Mouse (Mus musculus): ENCODE results near the gene Gapdhs. TPM values are rescaled to one million over a fixed set of nuclear protein-coding genes. Genes with fewer than 3 reads are reported as not detected.

Gene Gapdhs
- polyA plus RNA-seq, 1 experiment from 2014 or later = 0.24 TPM

DNA sequence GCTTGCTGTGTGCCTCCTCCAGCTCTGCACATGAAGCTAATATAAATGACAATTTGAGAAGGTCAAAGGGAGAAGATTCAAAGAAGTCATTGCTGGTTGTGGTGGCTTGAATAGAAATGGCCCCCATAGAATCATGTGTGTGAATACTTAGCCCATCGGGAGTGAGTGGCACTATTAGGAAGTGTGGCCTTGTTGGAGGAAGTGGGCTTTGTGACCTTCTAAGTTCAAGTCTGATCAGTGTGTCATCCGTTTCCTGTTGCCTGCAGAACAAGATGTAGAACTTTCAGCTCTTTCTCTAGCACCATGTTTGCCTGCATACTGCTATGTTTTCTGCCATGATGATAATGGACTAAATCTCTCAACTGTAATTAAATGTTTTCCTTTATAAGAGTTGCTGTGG lies 60.1 kb downstream of the Gapdhs start:
- H3K4me1 ChIP-seq (ENCODE audit: control insufficient read depth, insufficient read depth, low read length) = no peaks in the 10 kb centered on the region
- no peak for DNase-seq (ENCODE audit: low spot score)
- no peak for ATAC-seq (replicated peaks; ENCODE audit: insufficient number of reproducible peaks, low FRiP score, low TSS enrichment, low read depth)
- no peak overlapping the region for H3K27ac ChIP-seq (replicated peaks; ENCODE audit: low read depth, low read length)
- no peaks in the 10 kb centered on the region for H3K9me3 ChIP-seq (replicated peaks; ENCODE audit: control insufficient read depth, low read length)
- no peak overlapping the region for H3K4me3 ChIP-seq (ENCODE audit: low read depth, low read length)
- WGBS = 80% methylated on average over 2 of the region's 2 CpGs
- H3K4me2 ChIP-seq (ENCODE audit: low read depth, low read length) = no peak overlapping the region
- H3K9ac ChIP-seq (replicated peaks; ENCODE audit: low read length) = no peak overlapping the region
- H3K27me3 ChIP-seq (ENCODE audit: control insufficient read depth, insufficient read depth, low read length) = peaks cover 7% of the 10 kb centered on the region
- H3K36me3 ChIP-seq (replicated peaks; ENCODE audit: control insufficient read depth, insufficient read depth, low read depth, low read length) = no peaks in the 10 kb centered on the region

DNA sequence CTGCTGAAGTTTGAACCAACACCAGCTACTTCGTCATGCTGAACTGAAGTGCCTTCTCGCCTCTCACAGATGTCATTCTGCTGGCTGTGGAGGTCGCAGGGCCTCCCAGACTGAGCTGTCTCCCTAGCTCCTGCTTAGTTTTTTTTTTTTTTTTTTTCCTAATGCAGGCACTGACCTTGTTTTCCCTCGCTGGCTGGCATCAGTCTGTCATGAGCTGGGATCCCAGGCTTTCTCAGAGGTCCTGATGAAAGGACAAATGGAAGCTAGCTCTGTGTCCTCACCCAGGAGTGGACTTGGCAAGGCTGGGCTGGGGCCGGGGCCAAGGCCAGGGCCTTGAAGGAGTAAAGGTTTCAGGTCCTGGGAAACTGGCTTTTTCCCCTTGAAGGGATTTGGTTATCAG lies 61.6 kb downstream of the Gapdhs start:
- no peaks in the 10 kb centered on the region for H3K4me1 ChIP-seq (ENCODE audit: control insufficient read depth, insufficient read depth, low read length)
- H3K4me3 ChIP-seq (ENCODE audit: low read depth, low read length) = no peak overlapping the region
- ATAC-seq (replicated peaks; ENCODE audit: insufficient number of reproducible peaks, low FRiP score, low TSS enrichment, low read depth) (no peak), DNase-seq (ENCODE audit: low spot score) (no peak)
- H3K36me3 ChIP-seq (replicated peaks; ENCODE audit: control insufficient read depth, insufficient read depth, low read depth, low read length) = no peaks in the 10 kb centered on the region
- no peaks in the 10 kb centered on the region for H3K9me3 ChIP-seq (replicated peaks; ENCODE audit: control insufficient read depth, low read length)
- H3K27ac ChIP-seq (replicated peaks; ENCODE audit: low read depth, low read length) = no peak overlapping the region
- no peaks in the 10 kb centered on the region for H3K27me3 ChIP-seq (ENCODE audit: control insufficient read depth, insufficient read depth, low read length)
- WGBS = 68% methylated on average over 5 of the region's 5 CpGs
- no peak overlapping the region for H3K9ac ChIP-seq (replicated peaks; ENCODE audit: low read length)
- H3K4me2 ChIP-seq (ENCODE audit: low read depth, low read length) = no peak overlapping the region

Other genes starting within 250 kb of the Gapdhs start
- 11.5 and 14.7 TPM in 2 replicates for gene Arhgap33, start 208.6 kb downstream of the Gapdhs start, polyA plus RNA-seq (2014; fragmentation: Nextera tagmentation; extraction: Ambion mirVana)
- 4.4 and 6.2 TPM in 2 replicates for gene Hspb6, start 191.5 kb downstream of the Gapdhs start, polyA plus RNA-seq (2014; fragmentation: Nextera tagmentation; extraction: Ambion mirVana)
- gene Proser3, start 191.4 kb downstream of the Gapdhs start, polyA plus RNA-seq (2014; fragmentation: Nextera tagmentation; extraction: Ambion mirVana) = 13.0 and 13.7 TPM in 2 replicates
- gene Lin37, start 183.8 kb downstream of the Gapdhs start, polyA plus RNA-seq (2014; fragmentation: Nextera tagmentation; extraction: Ambion mirVana) = 40.2 and 44.8 TPM in 2 replicates
- gene U2af1l4, start 180.4 kb downstream of the Gapdhs start, polyA plus RNA-seq (2014; fragmentation: Nextera tagmentation; extraction: Ambion mirVana) = 99.9 and 102 TPM in 2 replicates
- 5.9 and 7.0 TPM in 2 replicates for gene Gm49396, start 180.3 kb downstream of the Gapdhs start, polyA plus RNA-seq (2014; fragmentation: Nextera tagmentation; extraction: Ambion mirVana)
- 108 and 110 TPM in 2 replicates for gene Psenen, start 180.1 kb downstream of the Gapdhs start, polyA plus RNA-seq (2014; fragmentation: Nextera tagmentation; extraction: Ambion mirVana)
- gene Igflr1, start 178.3 kb downstream of the Gapdhs start, polyA plus RNA-seq (2014; fragmentation: Nextera tagmentation; extraction: Ambion mirVana) = 1.5 and 2.9 TPM in 2 replicates
- 7.2 and 8.4 TPM in 2 replicates for gene Kmt2b, start 155.0 kb downstream of the Gapdhs start, polyA plus RNA-seq (2014; fragmentation: Nextera tagmentation; extraction: Ambion mirVana)
- gene Zbtb32, start 144.8 kb downstream of the Gapdhs start, polyA plus RNA-seq (2014; fragmentation: Nextera tagmentation; extraction: Ambion mirVana) = 0.21 and 0.43 TPM in 2 replicates
- gene Upk1a, start 130.8 kb downstream of the Gapdhs start, polyA plus RNA-seq (2014; fragmentation: Nextera tagmentation; extraction: Ambion mirVana) = 0.14 and 0.35 TPM in 2 replicates
- 700 and 782 TPM in 2 replicates for gene Cox6b1, start 117.5 kb downstream of the Gapdhs start, polyA plus RNA-seq (2014; fragmentation: Nextera tagmentation; extraction: Ambion mirVana)
- gene Etv2, start 107.8 kb downstream of the Gapdhs start, polyA plus RNA-seq (2014; fragmentation: Nextera tagmentation; extraction: Ambion mirVana) = 0.20 TPM in 1 of 2 replicates, not detected in the other
- gene Rbm42, start 93.4 kb downstream of the Gapdhs start, polyA plus RNA-seq (2014; fragmentation: Nextera tagmentation; extraction: Ambion mirVana) = 108 and 118 TPM in 2 replicates
- gene Haus5, start 78.7 kb downstream of the Gapdhs start, polyA plus RNA-seq (2014; fragmentation: Nextera tagmentation; extraction: Ambion mirVana) = 50.1 and 53.1 TPM in 2 replicates
- not detected in 2 replicates for gene Pmis2, start 72.1 kb downstream of the Gapdhs start, polyA plus RNA-seq (2014; fragmentation: Nextera tagmentation; extraction: Ambion mirVana)
- gene 2200002J24Rik, start 44.8 kb downstream of the Gapdhs start, polyA plus RNA-seq (2014; fragmentation: Nextera tagmentation; extraction: Ambion mirVana) = not detected in 2 replicates
- 0.26 TPM in 1 of 2 replicates, not detected in the other for gene Atp4a, start 31.5 kb downstream of the Gapdhs start, polyA plus RNA-seq (2014; fragmentation: Nextera tagmentation; extraction: Ambion mirVana)
- 129 and 145 TPM in 2 replicates for gene Tmem147, start 14.1 kb downstream of the Gapdhs start, polyA plus RNA-seq (2014; fragmentation: Nextera tagmentation; extraction: Ambion mirVana)
- 1.0 and 2.0 TPM in 2 replicates for gene Sbsn, start 7.8 kb upstream of the Gapdhs start, polyA plus RNA-seq (2014; fragmentation: Nextera tagmentation; extraction: Ambion mirVana)
- gene Dmkn, start 20.1 kb upstream of the Gapdhs start, polyA plus RNA-seq (2014; fragmentation: Nextera tagmentation; extraction: Ambion mirVana) = not detected in 2 replicates
- not detected in 2 replicates for gene Krtdap, start 44.2 kb upstream of the Gapdhs start, polyA plus RNA-seq (2014; fragmentation: Nextera tagmentation; extraction: Ambion mirVana)
- not detected in 2 replicates for gene Ffar2, start 80.1 kb upstream of the Gapdhs start, polyA plus RNA-seq (2014; fragmentation: Nextera tagmentation; extraction: Ambion mirVana)
- not detected in 2 replicates for gene Ffar3, start 112.5 kb upstream of the Gapdhs start, polyA plus RNA-seq (2014; fragmentation: Nextera tagmentation; extraction: Ambion mirVana)
- gene Ffar1, start 117.9 kb upstream of the Gapdhs start, polyA plus RNA-seq (2014; fragmentation: Nextera tagmentation; extraction: Ambion mirVana) = not detected in 2 replicates
- gene Cd22, start 136.7 kb upstream of the Gapdhs start, polyA plus RNA-seq (2014; fragmentation: Nextera tagmentation; extraction: Ambion mirVana) = not detected in 2 replicates
- gene Mag, start 171.2 kb upstream of the Gapdhs start, polyA plus RNA-seq (2014; fragmentation: Nextera tagmentation; extraction: Ambion mirVana) = 0.17 and 0.42 TPM in 2 replicates
- not detected in 2 replicates for gene Hamp2, start 181.0 kb upstream of the Gapdhs start, polyA plus RNA-seq (2014; fragmentation: Nextera tagmentation; extraction: Ambion mirVana)
- not detected in 2 replicates for gene Hamp, start 200.4 kb upstream of the Gapdhs start, polyA plus RNA-seq (2014; fragmentation: Nextera tagmentation; extraction: Ambion mirVana)
- gene Usf2, start 213.1 kb upstream of the Gapdhs start, polyA plus RNA-seq (2014; fragmentation: Nextera tagmentation; extraction: Ambion mirVana) = 21.9 and 25.9 TPM in 2 replicates
- 18.9 and 20.5 TPM in 2 replicates for gene Lsr, start 229.8 kb upstream of the Gapdhs start, polyA plus RNA-seq (2014; fragmentation: Nextera tagmentation; extraction: Ambion mirVana)
- gene Fam187b, start 230.1 kb upstream of the Gapdhs start, polyA plus RNA-seq (2014; fragmentation: Nextera tagmentation; extraction: Ambion mirVana) = 1.6 and 1.8 TPM in 2 replicates